Mouse (Mus musculus) embryonic facial prominence, embryonic 11.5 days (tissue): Measurements from ENCODE around the gene Zfp677. TPM values are rescaled to one million over a fixed set of nuclear protein-coding genes. Genes with fewer than 3 reads are reported as not detected.
"Not testable (repeated sequence)": the region's sequence is repeated elsewhere in the genome, so short reads cannot be mapped to it uniquely, and the experiment has no call there.

Experiments
- ATAC-seq: fragments of 200-750 bp; cut with Nextera tagmentation; replicated peaks from 2 replicates; pipeline ENCODE4 v1.8.0; 2017; ENCODE audit warnings: low read depth; ENCODE audit not compliant: insufficient number of reproducible peaks, low FRiP score, low TSS enrichment
- DNase-seq: peaks from one replicate; pipeline ENCODE4 v3.0.0-alpha.2; 2015; ENCODE audit warnings: low spot score
- H3K27ac ChIP-seq: fragments of 300-500 bp; sonication (generic); replicated peaks from 2 replicates; pipeline ENCODE4 v1.5.1; 2014; ENCODE audit warnings: mild to moderate bottlenecking, low read depth, low read length, control low read depth
- H3K27me3 ChIP-seq: fragments of 300-500 bp; sonication (generic); 2 replicates; pipeline ENCODE4 v1.6.1; 2014; ENCODE audit warnings: mild to moderate bottlenecking, low read length, moderate library complexity, mixed read lengths; ENCODE audit not compliant: control insufficient read depth, insufficient read depth
- H3K36me3 ChIP-seq: fragments of 300-500 bp; sonication (generic); replicated peaks from 2 replicates; pipeline ENCODE4 v1.6.1; 2014; ENCODE audit warnings: low read depth, mild to moderate bottlenecking, low read length, moderate library complexity, mixed read lengths; ENCODE audit not compliant: control insufficient read depth, insufficient read depth
- H3K4me1 ChIP-seq: fragments of 300-500 bp; sonication (generic); 2 replicates; pipeline ENCODE4 v1.6.1; 2014; ENCODE audit warnings: low read length, mixed read lengths; ENCODE audit not compliant: control insufficient read depth, insufficient read depth
- H3K4me2 ChIP-seq: fragments of 300-500 bp; sonication (generic); 2 replicates; pipeline ENCODE4 v1.6.1; 2014; ENCODE audit warnings: low read depth, mild to moderate bottlenecking, control low read depth, low read length, moderate library complexity
- H3K4me3 ChIP-seq: fragments of 300-500 bp; sonication (generic); 2 replicates; pipeline ENCODE4 v1.5.1; 2014; ENCODE audit warnings: low read depth, low read length, control low read depth
- H3K9ac ChIP-seq: fragments of 300-500 bp; sonication (generic); replicated peaks from 2 replicates; pipeline ENCODE4 v1.6.1; 2014; ENCODE audit warnings: mild to moderate bottlenecking, control low read depth, low read length
- H3K9me3 ChIP-seq: fragments of 300-500 bp; sonication (generic); replicated peaks from 2 replicates; pipeline ENCODE4 v1.6.1; 2016; ENCODE audit warnings: mild to moderate bottlenecking, low read length, inconsistent platforms, mixed read lengths; ENCODE audit not compliant: control insufficient read depth
- WGBS: fragments of 180-500 bp; shearing (Covaris S2); extraction: QIAGEN DNeasy Blood & Tissue Kit; methylation state at CpG from one replicate; pipeline ENCODE4 v1.1.7; 2014; 5-methylcytosine and 5-hydroxymethylcytosine counted together
- polyA plus RNA-seq: library from polyadenylated mRNA; unstranded; fragments of >200 nt; fragmentation: Nextera tagmentation; extraction: Ambion mirVana; gene quantifications from 2 replicates; pipeline ENCODE4 v1.2.1, GENCODE M21; 2014

Zfp677 gene
- polyA plus RNA-seq, result 3.9 and 5.2 TPM in 2 replicates

DNA sequence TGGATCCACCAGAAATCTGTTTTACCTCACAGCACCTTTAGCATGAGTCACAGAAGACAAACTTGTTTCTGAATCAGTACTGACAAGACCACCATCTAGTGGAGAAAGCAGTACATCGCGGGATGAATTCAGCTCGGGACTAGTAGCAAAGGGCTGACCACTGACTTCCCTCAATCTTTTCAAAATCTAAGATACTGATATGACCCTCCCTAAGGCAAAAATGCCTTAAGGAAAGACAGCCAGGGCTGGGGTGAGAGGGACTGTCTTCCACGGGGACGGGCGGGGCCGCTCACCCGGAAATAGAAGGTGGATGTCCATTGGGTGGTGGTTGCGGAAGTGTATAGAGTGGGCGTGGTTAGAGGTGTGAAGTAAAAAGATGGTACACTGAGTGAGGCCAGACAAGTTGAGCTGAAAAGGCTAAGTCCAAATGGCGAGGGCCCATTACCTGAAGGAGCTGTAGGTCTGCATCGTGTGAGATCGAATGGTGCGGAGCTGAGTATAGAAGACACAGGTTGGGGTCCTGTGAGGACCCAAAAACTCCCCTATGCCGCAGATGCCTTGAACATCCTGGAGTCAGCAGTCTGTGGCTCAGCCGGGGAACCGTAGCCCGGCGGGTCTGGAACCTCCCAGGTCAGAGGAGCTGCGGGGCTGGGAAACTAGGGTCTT lies at the start of gene Zfp677:
TSS of gene Zfp677 (plus strand) at position 358 of the 666 bp plus-strand sequence.
- peak; percentile 99 for ATAC-seq
- H3K27ac ChIP-seq, result no peak within 1 kb of the TSS
- 6% methylated on average over 20 of the region's 20 CpGs for WGBS

DNA sequence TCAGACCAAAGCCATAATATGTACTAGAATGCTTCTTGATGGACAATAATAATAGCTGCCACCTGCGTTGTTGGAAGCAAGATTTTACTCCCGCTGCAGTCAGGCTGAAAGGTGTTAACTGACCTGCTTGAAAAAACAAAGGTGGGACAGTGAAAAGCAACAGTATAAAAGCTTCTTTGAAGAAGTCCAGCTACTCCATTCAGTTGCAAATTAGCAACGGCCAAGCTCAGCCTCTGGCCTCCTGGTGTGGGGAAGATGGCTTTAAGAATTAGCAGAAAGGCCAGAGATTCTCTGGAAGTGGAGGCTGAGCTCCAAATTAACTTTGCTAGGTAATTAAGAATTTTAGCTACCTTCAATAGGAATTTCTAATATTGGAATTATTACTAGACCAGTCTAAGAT lies 15.5 kb upstream of the Zfp677 start:
- H3K27me3 ChIP-seq, H3K27ac ChIP-seq, DNase-seq, H3K9me3 ChIP-seq, ATAC-seq, H3K9ac ChIP-seq, H3K4me3 ChIP-seq, H3K36me3 ChIP-seq, H3K4me1 ChIP-seq, H3K4me2 ChIP-seq: not testable (repeated sequence)
- 10% methylated on average over 3 of the region's 3 CpGs for WGBS

More for the DNA sequence above, at the start of gene Zfp677:
- Histone ChIP-seq H3K4me3 (peak within 1 kb of the TSS; percentile 48), H3K9me3 (no peaks in the 10 kb centered on the region), H3K36me3 (no peaks in the 10 kb centered on the region), H3K9ac (peak within 1 kb of the TSS; percentile 60), H3K27me3 (no peaks in the 10 kb centered on the region), H3K4me2 (peak within 1 kb of the TSS; percentile 81), H3K4me1 (no peaks in the 10 kb centered on the region)
- DNase-seq, result peak; percentile 66

- no peak for ATAC-seq
- no peak overlapping the region for H3K9ac ChIP-seq
- peak overlapping the region; percentile 62 for H3K4me2 ChIP-seq
- no peak overlapping the region for H3K27ac ChIP-seq
- no peaks in the 10 kb centered on the region for H3K36me3 ChIP-seq
- H3K27me3 ChIP-seq, result no peaks in the 10 kb centered on the region
- no peaks in the 10 kb centered on the region for H3K9me3 ChIP-seq
- DNase-seq, result peak; percentile 30
- peak overlapping the region; percentile 22 for H3K4me3 ChIP-seq
- no peaks in the 10 kb centered on the region for H3K4me1 ChIP-seq
- 14% methylated on average over 31 of the region's 31 CpGs for WGBS
These were observed 13.4 kb upstream of the Zfp677 start for GRCm38 (mm10) chr17:21369925-21370719.

GRCm38 (mm10) chr17:21375311-21375710 lies 8.2 kb upstream of the Zfp677 start:
- no peaks in the 10 kb centered on the region for H3K27me3 ChIP-seq
- no peaks in the 10 kb centered on the region for H3K9me3 ChIP-seq
- H3K4me2 ChIP-seq, result no peak overlapping the region
- H3K4me1 ChIP-seq, result no peaks in the 10 kb centered on the region
- no peak overlapping the region for H3K9ac ChIP-seq
- no peak for DNase-seq
- no peak overlapping the region for H3K4me3 ChIP-seq
- no peak for ATAC-seq
- H3K36me3 ChIP-seq, result no peaks in the 10 kb centered on the region
- WGBS, result 53% methylated on average over 1 of the region's 1 CpGs
- no peak overlapping the region for H3K27ac ChIP-seq

- Histone ChIP-seq H3K4me2 (peak overlapping the region; percentile 81), H3K9me3 (no peaks in the 10 kb centered on the region), H3K27me3 (no peaks in the 10 kb centered on the region), H3K27ac (no peak overlapping the region), H3K36me3 (no peaks in the 10 kb centered on the region), H3K9ac (peak overlapping the region; percentile 55), H3K4me1 (no peaks in the 10 kb centered on the region), H3K4me3 (peak overlapping the region; percentile 48)
- ATAC-seq, result no peak
- peak; percentile 0 for DNase-seq
- WGBS, result 13% methylated on average over 8 of the region's 8 CpGs
These were observed 486 bp downstream of the Zfp677 start for GRCm38 (mm10) chr17:21384057-21384411.

DNA sequence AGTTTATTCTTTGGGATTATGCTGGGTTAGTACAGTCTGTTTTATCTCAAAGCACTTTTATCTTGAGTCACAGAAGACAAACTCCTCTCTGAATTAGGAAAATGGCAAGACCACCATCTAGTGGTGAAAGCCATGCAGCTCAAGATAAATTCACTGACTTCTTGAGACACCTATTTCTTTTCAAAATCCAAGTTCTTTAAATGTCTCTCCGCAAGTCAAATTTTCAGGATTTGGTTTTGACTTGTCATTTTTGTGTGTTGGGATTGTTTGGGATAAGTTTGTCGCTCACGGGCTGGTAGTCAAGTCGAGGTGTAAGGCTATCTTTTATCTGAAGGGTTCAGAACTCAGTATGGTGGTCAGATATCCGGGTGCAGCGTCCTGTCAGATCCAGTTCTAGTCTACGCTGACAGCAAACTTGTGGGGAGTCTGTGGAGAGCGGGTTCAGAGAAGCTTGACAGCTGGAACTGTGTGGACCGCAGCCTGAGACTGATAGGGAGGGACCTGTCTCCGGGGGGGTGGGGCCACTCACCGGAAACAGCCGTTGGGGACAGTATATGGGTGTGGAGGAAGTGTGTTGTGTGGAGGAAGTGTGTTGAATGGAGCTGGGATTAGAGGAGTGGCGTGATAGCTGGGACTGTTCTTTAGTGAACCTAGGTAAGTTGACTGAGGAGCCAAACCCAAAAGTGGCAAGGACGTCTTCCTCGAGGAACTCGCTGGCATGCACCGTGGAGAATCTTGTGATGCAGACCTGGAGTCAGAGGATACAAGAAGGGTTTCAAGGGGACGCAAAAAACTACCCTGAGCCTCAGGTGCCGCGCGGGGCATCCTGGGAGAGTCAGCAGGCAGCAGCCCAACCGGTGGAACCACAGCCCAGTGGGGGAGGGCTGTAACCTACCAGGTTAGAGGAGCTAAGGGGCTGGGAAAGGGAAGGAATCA lies 39.4 kb downstream of the Zfp677 start, which contains the start of gene Zfp54:
TSS of gene Zfp54 (plus strand) at position 564 of the 936 bp plus-strand sequence.
- Histone ChIP-seq H3K4me1 (no peaks in the 10 kb centered on the region), H3K4me3 (peak within 1 kb of the TSS; percentile 42), H3K27me3 (no peaks in the 10 kb centered on the region), H3K27ac (no peak within 1 kb of the TSS), H3K9me3 (no peaks in the 10 kb centered on the region), H3K9ac (peak within 1 kb of the TSS; percentile 54), H3K4me2 (peak within 1 kb of the TSS; percentile 86), H3K36me3 (no peaks in the 10 kb centered on the region)
- under 1% methylated on average over 22 of the region's 22 CpGs for WGBS
- peak; percentile 74 for DNase-seq
- peak; percentile 100 for ATAC-seq

- DNase-seq, ATAC-seq, H3K27ac ChIP-seq, H3K9ac ChIP-seq, H3K27me3 ChIP-seq, H3K9me3 ChIP-seq, H3K4me3 ChIP-seq, H3K36me3 ChIP-seq, H3K4me2 ChIP-seq, H3K4me1 ChIP-seq: not testable (repeated sequence)
- WGBS, result 75% methylated on average over 9 of the region's 9 CpGs
These were observed 55.4 kb downstream of the Zfp677 start for GRCm38 (mm10) chr17:21438806-21439400.
